Mouse (Mus musculus): Measurements from ENCODE around the gene Scd1.
A peak's percentile ranks its signal among the peaks of the same experiment; 100 is the strongest.
"Not testable (repeated sequence)": the region's sequence is repeated elsewhere in the genome, so short reads cannot be mapped to it uniquely, and the experiment has no call there.

Gene Scd1

DNA sequence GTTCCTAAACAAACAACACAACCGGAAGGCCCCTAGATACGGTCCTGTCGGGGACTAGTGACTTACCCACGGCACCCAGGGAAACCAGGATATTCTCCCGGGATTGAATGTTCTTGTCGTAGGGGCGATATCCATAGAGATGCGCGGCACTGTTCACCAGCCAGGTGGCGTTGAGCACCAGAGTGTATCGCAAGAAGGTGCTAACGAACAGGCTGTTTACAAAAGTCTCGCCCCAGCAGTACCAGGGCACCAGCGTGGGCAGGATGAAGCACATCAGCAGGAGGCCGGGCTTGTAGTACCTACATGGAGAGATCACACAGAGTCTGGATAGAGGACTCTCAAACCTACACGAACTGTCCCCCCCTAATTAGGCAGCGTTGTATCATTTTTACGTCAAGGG is 7.6 kb downstream of the Scd1 start:
- no peak for DNase-seq (ENCODE audit: low read depth, low spot score)

DNA sequence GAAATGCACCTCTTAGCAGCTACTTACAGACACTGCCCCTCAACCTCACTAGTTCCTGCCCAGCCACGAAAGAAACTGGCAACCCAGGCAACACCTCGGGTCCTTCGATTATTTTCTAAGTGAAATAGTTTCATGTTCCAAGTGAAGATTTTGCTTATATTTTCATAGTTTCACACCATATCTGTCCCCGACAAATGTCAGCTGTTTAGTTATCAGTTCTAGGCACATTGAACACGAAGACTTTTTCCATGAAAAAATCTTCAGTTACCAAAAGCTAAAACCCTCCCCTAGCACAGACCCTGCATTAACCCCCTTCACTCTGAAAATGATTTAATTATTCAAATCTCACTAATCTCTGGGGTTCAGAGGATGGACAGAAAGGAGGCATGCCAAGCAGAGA is 10.9 kb downstream of the Scd1 start:
- no peak for DNase-seq (ENCODE audit: low read depth, low spot score)

DNA sequence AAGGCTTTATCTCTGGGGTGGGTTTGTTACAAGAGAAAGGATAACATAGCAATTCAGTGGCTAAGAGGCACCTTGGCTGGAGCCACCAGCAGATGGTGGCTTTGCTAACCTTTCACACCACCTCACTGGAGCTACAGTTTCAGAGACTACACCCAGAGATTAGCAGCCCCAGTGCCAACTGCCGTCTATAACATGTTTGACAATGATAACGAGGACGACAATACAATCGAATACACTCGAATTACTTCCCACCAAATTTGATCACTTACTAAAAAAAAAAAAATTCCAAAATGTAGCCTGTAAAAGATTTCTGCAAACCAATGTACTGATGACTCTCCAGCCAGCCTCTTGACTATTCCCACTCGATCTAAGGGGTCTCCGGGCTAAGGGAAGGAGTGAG is 12.7 kb downstream of the Scd1 start:
- no peak for DNase-seq (ENCODE audit: low read depth, low spot score)

DNA sequence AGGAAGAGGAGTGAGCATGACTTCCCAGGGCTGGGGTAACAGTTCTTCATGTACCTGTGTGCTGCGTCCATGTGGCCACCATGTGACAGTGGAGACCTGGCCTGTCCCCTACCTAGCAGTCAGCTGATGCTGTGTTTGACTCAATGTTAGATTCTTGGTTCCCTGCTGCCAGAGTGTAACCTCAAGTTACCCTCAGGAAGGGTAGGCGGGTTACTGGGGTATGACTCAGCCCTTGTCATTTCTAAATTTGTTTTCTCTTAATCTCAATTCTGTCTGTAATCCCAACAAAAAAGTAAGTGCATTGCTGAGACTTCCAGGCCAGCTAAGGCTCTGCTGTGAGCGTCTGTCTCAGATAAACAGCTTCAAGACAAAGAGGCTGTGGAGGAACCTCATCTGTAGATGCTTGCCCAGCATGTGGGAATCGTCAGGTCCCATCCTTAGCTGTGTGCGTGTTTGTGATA is 13.7 kb downstream of the Scd1 start:
- DNase-seq (ENCODE audit: low read depth, low spot score): no peak

DNA sequence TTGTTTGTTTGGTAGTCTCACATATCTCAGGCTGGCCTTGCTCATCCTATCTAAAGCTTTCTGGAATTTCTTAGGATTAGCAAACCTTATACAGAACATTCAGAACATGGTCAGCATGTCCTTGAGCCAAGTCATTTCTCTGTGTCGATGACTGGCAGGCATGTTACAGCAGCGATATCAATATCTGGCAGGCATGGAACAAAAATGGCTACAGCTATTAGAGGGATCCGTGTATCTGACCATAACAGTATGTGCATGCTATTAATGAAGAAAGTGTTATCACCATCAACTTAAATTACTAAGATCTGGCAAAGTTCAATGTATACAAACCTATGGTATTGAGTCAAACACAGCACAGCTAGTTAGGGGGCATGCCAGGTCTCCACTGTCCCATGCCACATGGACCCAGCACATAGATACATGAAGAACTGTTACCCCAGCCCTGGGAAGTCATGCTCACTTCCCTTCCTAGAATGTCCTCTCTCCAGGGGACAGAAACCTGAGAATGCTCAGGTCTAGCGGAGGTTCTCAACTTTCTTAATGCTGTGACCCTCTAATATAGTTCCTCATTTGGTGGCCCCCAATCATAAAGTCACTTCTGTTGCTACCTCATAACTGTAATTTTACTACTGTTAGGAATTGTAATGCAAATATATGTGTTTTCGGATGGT is 15.2 kb downstream of the Scd1 start:
- DNase-seq (ENCODE audit: low read depth, low spot score): no peak

DNA sequence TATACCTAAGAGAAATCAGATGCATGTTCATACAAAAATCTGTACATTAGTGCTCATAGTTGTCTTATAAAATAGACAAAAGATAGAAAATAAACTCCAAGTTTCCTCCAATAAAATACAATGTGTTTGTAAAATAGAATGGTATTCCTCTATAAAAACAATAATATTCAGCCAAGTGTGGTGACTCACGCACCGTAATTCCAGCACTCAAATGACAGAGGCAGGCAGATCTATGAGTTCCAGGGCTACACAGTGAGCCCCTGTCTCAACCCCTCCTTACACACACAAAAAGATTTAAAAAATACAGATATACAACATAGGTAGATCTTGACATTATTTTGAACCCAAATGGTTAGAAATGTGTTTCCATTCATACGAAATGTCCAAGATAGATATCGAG is 15.8 kb downstream of the Scd1 start:
- no peak for DNase-seq (ENCODE audit: low read depth, low spot score)

DNA sequence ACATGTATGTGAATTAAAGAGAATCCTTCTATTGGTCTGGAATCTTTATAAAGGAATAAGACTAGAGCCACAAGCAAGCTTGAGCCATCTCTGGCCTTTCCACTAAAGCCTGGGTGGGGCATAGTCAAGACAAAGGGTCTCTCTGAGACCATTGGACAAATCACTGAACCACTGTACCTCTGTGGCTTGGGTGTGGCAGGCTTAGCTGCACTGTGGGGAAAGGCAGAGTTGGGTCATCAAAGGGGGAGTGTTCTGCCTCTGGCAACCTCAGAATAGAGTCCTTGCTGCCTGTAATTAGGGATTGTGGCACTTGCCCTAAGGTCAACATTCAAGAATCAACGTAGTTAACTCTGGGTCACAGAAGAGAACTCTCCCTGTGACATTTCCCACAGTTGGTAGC is 18.2 kb downstream of the Scd1 start:
- no peak for DNase-seq (ENCODE audit: low read depth, low spot score)

DNA sequence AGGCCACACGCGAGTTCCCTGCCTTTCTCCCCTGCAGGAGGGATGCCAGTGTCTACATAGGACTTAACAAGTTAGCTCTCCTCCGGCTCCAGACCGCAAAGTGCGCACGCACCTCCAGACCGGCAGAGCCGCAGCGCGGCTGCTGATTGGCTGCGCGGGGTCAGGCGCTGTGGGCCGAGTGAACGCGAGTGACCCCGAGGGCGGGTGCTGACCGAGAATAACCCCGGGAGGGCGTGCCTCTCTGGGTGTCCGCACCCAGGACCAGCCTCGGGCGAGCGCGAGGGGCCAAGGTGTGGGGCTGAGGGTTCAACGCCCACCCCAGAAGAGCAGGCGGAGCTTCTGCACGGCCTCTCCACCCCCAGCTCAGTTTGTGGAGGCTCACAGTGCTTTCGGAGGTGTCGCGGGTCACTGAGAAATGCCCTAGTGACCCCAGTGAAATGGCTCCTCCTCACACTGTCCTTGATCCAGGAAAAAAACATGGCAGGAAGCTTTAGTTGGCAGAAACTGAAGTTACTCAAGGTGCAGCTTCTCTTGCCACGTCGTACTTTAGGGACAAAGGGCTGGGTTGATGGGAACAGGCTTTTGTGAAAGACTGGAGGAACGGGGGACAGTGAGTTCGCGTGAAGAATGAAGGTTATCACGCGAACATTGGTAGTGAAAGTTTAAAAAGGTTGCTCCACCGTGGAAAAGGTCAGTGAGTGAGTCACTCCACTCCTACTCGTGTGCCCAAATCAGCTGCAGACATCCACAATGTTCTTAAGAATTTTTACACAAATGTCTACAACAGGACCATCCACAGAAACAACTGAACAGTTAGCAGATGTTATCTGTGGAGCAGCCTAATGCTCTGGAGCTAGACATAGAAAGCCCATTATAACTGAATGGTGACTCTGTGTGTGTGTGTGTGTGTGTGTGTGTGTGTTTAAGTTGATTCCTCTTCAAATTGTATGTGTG is 18.9 kb downstream of the Scd1 start:
- DNase-seq (ENCODE audit: low read depth, low spot score): peak; percentile 90

DNA sequence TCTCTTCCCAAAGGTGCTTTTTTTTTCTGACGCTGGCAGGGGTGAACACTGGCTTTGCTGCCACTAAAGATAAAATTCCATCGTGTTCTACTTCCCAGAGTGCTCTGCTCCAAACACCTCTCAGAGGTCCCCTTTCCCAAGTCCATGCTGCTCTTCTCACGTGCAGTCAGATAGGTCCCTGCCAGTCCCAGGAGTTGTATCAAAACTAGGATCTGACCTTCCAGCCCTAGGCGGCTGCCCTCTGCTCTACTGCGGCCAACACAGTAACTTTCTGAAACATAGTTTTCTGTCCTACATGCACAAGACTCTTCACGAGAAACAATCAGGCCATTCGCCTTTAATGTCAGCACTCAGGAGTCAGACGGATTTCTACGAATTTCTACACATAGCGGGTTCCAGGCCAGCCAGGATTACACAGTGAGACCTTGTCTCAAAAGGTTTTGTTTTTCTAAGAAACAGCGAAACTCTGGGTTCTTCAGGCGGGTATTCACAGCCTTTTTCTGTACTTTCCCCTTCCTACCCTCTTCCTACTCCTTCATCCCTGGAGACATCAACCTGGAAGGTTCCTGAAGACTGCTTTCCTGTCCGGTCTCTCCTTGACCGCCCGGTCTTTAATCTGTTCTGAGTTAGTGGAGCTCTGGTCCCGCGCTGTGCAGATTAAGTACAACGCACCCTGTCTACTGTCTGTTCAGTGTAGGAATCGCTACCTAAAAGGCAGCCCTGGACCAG is 19.8 kb downstream of the Scd1 start:
- DNase-seq (ENCODE audit: low read depth, low spot score): no peak

DNA sequence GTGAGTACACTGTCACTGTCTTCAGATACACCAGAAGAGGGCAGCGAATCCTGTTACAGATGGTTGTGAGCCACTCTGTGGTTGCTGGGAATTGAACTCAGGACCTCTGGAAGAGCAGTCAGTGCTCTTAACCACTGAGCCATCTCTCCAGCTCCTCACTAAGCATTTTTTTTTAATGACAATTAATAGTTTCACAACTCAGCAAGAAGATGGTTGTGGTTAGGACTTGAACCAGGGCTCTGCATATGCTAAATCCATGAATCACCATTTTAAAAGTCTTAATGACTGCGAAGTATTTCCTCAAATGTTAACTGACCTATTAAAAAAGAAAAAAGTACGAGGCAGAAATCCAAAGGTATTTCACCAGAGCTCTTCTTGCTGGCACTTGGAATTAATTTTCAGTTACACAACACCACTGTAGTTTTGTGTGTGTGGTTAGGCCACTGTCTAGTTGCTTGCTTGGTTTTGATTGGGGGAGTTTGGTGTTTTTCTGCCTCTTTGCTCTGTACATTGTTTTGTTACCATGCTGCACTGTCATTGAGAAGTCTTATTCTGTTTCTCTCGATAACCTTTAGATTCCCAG is 20.5 kb downstream of the Scd1 start:
- no peak for DNase-seq (ENCODE audit: low read depth, low spot score)

DNA sequence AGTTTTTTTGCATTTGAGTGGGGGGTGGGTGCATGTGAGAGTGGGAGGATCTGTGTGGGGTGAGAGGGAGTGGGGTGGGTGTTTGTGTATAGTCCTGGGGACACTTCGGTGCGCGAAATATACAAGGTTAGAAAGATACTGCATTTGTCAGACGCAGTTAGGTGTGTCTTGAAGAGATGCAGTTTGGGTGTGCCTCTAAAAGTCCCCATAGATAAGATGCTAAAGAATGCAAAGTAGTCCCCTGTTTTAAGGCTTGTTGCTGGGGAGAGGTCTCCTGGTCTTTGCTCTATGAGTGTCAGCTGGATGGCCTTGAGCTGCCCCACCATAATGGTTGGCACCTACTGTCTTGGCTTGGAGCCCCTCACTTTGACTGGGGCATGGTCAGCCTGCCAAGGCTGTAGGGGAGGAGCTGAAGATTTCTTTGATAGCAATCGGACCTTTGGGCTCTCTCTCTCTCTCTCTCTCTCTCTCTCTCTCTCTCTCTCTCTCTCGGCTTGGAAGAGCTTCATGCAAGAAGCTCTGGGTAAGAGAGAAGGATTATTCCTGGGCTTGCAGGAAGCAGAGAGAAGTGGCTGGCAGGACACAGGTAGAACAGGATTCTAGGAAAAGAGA is 21.7 kb downstream of the Scd1 start:
- no peak for DNase-seq (ENCODE audit: low read depth, low spot score)

DNA sequence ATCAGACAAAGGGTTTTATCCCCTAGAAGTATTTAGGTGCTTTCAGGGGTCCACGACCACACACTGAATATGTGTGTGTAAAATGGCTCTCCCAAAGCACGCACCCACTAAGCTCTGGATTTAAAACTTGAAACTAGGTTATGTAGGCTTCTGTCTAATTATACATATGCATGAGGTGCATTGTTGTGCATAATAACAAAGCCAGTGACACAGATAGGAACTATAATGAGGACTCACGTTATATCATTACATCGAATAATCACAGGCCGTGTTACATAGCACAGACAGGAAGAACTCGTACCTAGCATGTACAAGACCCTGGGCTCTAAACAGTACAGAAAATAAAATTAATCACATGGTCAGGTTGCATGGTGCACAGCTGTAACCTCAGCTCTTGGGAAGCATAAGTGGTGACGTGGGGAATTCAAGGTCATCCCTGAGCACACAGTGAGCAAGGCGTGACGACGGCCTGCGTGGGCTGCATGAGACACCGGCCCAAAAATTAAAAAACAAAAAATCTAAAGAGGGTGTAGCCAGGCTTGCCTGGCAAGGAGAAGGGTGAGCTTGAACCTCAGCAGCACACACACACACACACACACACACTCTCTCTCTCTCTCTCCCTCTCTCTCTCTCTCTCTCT is 24.9 kb downstream of the Scd1 start:
- DNase-seq (ENCODE audit: low read depth, low spot score): no peak

DNA sequence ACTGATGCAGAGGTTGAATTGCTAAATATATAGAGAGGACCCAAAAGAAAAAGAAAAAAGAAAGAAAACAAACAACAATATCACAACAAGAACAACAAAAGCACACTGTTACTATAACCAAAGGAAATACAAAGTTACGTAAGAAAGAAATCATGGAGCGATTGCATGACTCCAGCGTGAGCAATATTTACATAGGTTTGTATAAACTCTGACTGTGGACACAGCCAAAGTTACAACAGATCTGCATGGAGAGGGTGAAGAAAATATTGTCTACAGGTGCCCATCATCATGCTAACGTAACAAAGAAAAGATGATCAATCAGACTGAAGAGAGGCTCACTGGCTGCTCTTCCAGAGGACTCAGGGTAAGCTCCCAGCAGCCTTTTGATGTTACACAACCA is 27.6 kb downstream of the Scd1 start:
- DNase-seq (ENCODE audit: low read depth, low spot score): no peak

DNA sequence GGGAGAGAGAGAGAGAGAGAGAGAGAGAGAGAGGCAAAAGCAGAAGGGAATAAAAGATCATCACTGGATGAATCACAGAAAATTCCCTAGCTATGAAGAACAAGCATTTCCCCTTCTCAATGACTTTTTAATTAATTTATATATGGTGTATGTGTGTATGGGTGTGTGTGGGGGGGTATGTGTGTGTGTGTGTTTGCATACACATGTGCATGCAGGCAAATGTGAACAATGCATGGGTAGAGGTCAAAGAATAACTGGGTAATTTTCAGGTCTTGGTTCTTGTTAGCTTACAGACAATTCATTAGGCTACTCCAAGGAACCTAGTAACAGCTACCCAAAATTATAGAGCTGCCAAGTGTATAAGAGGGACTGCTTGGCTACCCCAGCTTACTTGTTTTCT is 28.6 kb downstream of the Scd1 start:
- DNase-seq (ENCODE audit: low read depth, low spot score): no peak

DNA sequence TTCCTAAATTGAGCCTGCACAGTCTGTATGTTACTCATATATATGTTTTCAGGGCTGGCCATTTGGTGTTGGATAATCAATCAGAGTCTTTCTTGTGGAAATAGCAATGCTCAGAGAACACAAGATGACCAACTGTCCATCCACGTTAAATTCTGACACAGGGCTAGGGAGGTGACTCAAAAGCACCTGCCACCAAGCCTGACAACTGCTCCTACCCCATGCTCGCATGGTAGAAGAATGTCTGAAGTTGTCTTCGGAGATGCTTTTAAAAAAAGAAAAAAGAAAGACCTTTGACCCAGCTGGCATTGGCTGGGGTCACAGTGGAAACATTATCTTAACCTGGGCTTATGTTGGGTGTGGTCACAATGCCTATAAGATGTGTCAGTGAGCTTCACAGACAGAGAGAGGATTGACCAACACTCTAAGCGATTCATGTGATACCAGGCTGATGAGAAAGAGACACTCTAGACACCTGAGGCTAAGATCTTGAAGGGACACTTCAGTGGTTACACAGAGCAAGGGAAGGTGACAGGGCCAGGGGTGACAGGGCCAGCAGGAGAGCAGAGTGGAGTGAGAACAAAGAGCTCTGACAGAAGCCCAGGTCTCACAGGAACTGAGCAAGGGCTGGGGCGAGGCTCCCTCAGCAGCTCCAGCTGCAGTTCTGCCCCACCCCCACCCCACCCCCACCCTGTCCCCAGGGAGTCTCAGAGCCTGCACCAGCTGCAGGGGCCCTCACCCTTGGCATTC is 29.9 kb downstream of the Scd1 start:
- DNase-seq (ENCODE audit: low read depth, low spot score): no peak

DNA sequence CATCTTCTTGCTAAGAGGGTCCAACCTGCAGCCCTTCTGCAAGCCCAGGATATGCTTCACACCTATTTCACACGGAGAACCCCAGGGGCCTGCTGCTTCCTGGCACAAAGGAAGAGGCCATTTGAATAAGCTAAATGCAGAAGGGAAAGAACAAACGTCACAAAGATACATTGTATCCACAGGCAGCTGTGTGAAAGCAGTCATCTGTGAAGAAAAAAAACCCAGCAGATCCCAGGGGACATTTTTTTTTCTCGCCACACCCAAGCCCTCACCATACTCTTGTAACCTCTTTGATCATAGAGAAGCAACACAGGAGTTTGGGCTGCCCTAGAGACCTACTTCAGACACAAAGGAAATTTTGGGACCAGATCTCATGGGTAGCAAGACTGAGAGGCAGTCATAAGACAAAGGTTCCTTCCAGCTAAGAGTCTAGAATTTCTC is 31.1 kb downstream of the Scd1 start:
- no peak for DNase-seq (ENCODE audit: low read depth, low spot score)

DNA sequence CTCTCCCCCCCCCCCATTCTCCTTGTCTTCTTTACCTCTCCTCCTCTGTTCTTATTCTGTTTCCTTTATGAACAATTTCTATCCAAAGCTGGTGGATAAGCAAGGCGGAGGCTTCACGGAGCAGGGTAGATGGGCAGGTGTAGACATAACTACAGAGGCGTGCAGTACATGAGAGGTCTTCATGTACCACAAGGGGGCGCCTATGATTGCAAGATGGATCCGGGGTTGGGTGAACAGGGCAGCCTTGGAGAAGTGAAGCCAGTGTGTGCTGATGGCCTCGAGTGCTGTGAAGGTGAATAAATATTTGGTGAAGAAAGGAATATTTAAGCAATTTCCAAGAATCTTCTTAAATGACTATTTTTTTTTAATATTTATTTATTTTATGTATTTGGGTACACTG is 34.7 kb downstream of the Scd1 start:
- DNase-seq (ENCODE audit: low read depth, low spot score): peak; percentile 64

DNA sequence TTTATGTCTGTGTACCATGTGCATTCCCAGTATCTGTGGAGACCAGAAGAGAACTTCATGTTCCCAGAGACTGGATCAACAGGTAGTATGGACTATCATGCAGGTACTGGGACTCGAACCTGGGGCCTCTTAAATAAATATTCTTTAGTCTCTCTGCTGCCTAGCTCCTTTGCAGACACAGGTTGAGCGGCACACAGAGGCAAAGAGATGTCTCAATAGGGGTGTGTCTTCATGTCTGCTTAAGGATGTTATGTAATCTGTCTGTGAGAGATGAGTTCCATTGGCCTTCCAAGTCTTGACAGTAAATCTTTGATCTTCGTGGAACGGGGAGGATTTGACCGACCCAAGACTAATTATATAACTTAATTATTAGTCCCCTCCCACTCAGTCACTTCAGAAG is 37.4 kb downstream of the Scd1 start:
- DNase-seq (ENCODE audit: low read depth, low spot score): no peak

DNA sequence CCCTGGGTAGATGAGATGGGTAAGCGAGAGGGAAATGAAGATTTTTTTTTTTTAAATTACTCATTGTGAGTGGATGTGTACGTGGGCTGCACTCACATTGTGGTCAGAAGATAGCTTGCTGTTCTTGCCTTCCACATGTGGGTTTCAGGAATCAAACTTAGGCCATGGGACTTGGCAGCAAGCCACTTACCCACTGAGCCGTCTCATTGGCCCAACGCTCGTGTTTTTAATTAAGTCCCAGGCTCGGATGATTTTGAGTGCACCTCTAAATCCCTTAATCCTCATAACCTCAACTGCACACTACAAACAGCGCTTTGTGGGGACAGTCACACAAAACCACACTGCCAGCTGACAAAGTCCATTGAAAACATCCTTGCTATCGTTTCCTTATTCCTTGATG is 38.3 kb downstream of the Scd1 start:
- no peak for DNase-seq (ENCODE audit: low read depth, low spot score)

DNA sequence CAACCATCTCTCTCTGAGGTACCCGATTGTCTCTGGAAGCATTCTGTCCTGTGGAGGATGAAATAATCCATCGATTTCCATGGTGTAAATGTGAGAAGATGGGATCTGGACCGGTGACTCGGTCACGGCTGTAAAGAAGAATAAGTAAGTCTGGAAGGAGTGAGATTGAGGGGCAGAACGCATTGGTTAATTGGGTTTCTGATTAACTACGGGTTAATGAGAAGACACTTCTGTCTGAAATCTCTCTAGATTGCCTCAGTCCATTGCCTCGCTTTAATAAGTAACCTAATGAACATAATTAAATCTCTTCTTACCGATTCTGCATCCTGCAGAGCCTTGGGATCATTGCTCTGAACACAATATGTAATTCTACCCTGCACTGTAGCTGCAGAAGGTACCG is 40.6 kb downstream of the Scd1 start:
- DNase-seq (ENCODE audit: low read depth, low spot score): not testable (repeated sequence)

Measured in embryo, embryonic 11.5 days (tissue).